Mouse (Mus musculus): ENCODE measurements around the gene Fam162a. TPM values are rescaled to one million over a fixed set of nuclear protein-coding genes. Genes with fewer than 3 reads are reported as not detected.
"Not testable (repeated sequence)": the region's sequence is repeated elsewhere in the genome, so short reads cannot be mapped to it uniquely, and the experiment has no call there.

Gene Fam162a
- total and polyA plus RNA-seq, 2 experiments = 69.3 to 118 TPM

- Histone ChIP-seq H3K4me1 (ENCODE audit: control insufficient read depth, insufficient read depth, low read length) (peaks cover 11% of the 10 kb centered on the region), H3K27ac (replicated peaks; ENCODE audit: insufficient read depth, low read depth, low read length) (no peak overlapping the region), H3K4me3 (ENCODE audit: insufficient read depth, low read depth, low read length) (no peak overlapping the region), H3K9ac (ENCODE audit: low read depth, low read length) (no peak overlapping the region), H3K27me3 (ENCODE audit: control insufficient read depth, insufficient read depth, low read length) (no peaks in the 10 kb centered on the region), H3K79me2 (ENCODE audit: control insufficient read depth, insufficient read depth, low read length) (peaks cover 32% of the 10 kb centered on the region), H3K36me3 (ENCODE audit: control insufficient read depth, insufficient read depth, low read length) (no peaks in the 10 kb centered on the region)
- WGBS = 58% methylated on average over 2 of the region's 2 CpGs
- DNase-seq (ENCODE audit: extremely low read depth, low read depth, low spot score) = no peak
- TF ChIP-seq CTCF (IDR thresholded peaks at IDR 0.05; ENCODE audit: low read depth, low read length) (no peak), POLR2A (IDR thresholded peaks at IDR 0.05; ENCODE audit: extremely low read depth, insufficient read depth, low read length) (no peak)
Observed at GRCm38 (mm10) chr16:36067694-36068093, 3.7 kb downstream of the Fam162a start.

- Histone ChIP-seq H3K27me3 (ENCODE audit: control insufficient read depth, insufficient read depth, low read length) (no peaks in the 10 kb centered on the region), H3K4me1 (ENCODE audit: control insufficient read depth, insufficient read depth, low read length) (peaks cover 7% of the 10 kb centered on the region), H3K36me3 (ENCODE audit: control insufficient read depth, insufficient read depth, low read length) (no peaks in the 10 kb centered on the region), H3K79me2 (ENCODE audit: control insufficient read depth, insufficient read depth, low read length) (peaks cover 30% of the 10 kb centered on the region), H3K4me3 (ENCODE audit: insufficient read depth, low read depth, low read length) (no peak overlapping the region), H3K27ac (replicated peaks; ENCODE audit: insufficient read depth, low read depth, low read length) (no peak overlapping the region), H3K9ac (ENCODE audit: low read depth, low read length) (no peak overlapping the region)
- TF ChIP-seq CTCF (IDR thresholded peaks at IDR 0.05; ENCODE audit: low read depth, low read length) = no peak
- no peak for TF ChIP-seq POLR2A (IDR thresholded peaks at IDR 0.05; ENCODE audit: extremely low read depth, insufficient read depth, low read length)
- DNase-seq (ENCODE audit: extremely low read depth, low read depth, low spot score) = no peak
- 91% methylated on average over 5 of the region's 5 CpGs for WGBS
Observed at GRCm38 (mm10) chr16:36064904-36065303, 6.5 kb downstream of the Fam162a start.

- no peak overlapping the region for H3K27ac ChIP-seq (replicated peaks; ENCODE audit: insufficient read depth, low read depth, low read length)
- H3K27me3 ChIP-seq (ENCODE audit: control insufficient read depth, insufficient read depth, low read length) = no peaks in the 10 kb centered on the region
- H3K4me1 ChIP-seq (ENCODE audit: control insufficient read depth, insufficient read depth, low read length) = peaks cover 2% of the 10 kb centered on the region; the same call in 1 of the 2 replicates
- WGBS = 73% methylated on average over 2 of the region's 2 CpGs
- no peak overlapping the region for H3K9ac ChIP-seq (ENCODE audit: low read depth, low read length)
- H3K79me2 ChIP-seq (ENCODE audit: control insufficient read depth, insufficient read depth, low read length) = peaks cover 19% of the 10 kb centered on the region
- H3K4me3 ChIP-seq (ENCODE audit: insufficient read depth, low read depth, low read length) = no peak overlapping the region
- no peak for DNase-seq (ENCODE audit: extremely low read depth, low read depth, low spot score)
- H3K36me3 ChIP-seq (ENCODE audit: control insufficient read depth, insufficient read depth, low read length) = no peaks in the 10 kb centered on the region
- TF ChIP-seq CTCF (IDR thresholded peaks at IDR 0.05; ENCODE audit: low read depth, low read length) (no peak), POLR2A (IDR thresholded peaks at IDR 0.05; ENCODE audit: extremely low read depth, insufficient read depth, low read length) (no peak)
Observed at GRCm38 (mm10) chr16:36063315-36063714, 8.1 kb downstream of the Fam162a start.

- DNase-seq (ENCODE audit: extremely low read depth, low read depth, low spot score); H3K9ac ChIP-seq (ENCODE audit: low read depth, low read length); H3K4me3 ChIP-seq (ENCODE audit: insufficient read depth, low read depth, low read length); H3K36me3 ChIP-seq (ENCODE audit: control insufficient read depth, insufficient read depth, low read length); H3K27ac ChIP-seq (replicated peaks; ENCODE audit: insufficient read depth, low read depth, low read length); H3K4me1 ChIP-seq (ENCODE audit: control insufficient read depth, insufficient read depth, low read length); H3K27me3 ChIP-seq (ENCODE audit: control insufficient read depth, insufficient read depth, low read length): not testable (repeated sequence)
- 100% methylated on average over 1 of the region's 1 CpGs for WGBS
- H3K79me2 ChIP-seq (ENCODE audit: control insufficient read depth, insufficient read depth, low read length) = peaks cover 15% of the 10 kb centered on the region
Observed at GRCm38 (mm10) chr16:36062534-36062933, 8.9 kb downstream of the Fam162a start.

- no peak for DNase-seq (ENCODE audit: extremely low read depth, low read depth, low spot score)
- no peak overlapping the region for H3K27ac ChIP-seq (replicated peaks; ENCODE audit: insufficient read depth, low read depth, low read length)
- 88% methylated on average over 8 of the region's 8 CpGs for WGBS
Observed at GRCm38 (mm10) chr16:36057933-36058475, 13.4 kb downstream of the Fam162a start.

GRCm38 (mm10) chr16:36056416-36056815 is 15.0 kb downstream of the Fam162a start:
- H3K27ac ChIP-seq (replicated peaks; ENCODE audit: insufficient read depth, low read depth, low read length) = no peak overlapping the region
- peaks cover 6% of the 10 kb centered on the region; the same call in 1 of the 2 replicates for H3K36me3 ChIP-seq (ENCODE audit: control insufficient read depth, insufficient read depth, low read length)
- TF ChIP-seq POLR2A (IDR thresholded peaks at IDR 0.05; ENCODE audit: extremely low read depth, insufficient read depth, low read length) (no peak), CTCF (IDR thresholded peaks at IDR 0.05; ENCODE audit: low read depth, low read length) (no peak)
- no peak overlapping the region for H3K9ac ChIP-seq (ENCODE audit: low read depth, low read length)
- H3K79me2 ChIP-seq (ENCODE audit: control insufficient read depth, insufficient read depth, low read length) = peaks cover 3% of the 10 kb centered on the region; the same call in 1 of the 2 replicates
- H3K4me3 ChIP-seq (ENCODE audit: insufficient read depth, low read depth, low read length) = no peak overlapping the region
- H3K4me1 ChIP-seq (ENCODE audit: control insufficient read depth, insufficient read depth, low read length) = no peaks in the 10 kb centered on the region
- no peaks in the 10 kb centered on the region for H3K27me3 ChIP-seq (ENCODE audit: control insufficient read depth, insufficient read depth, low read length)
- DNase-seq (ENCODE audit: extremely low read depth, low read depth, low spot score) = no peak
- WGBS = 96% methylated on average over 11 of the region's 11 CpGs

More at GRCm38 (mm10) chr16:36057933-36058475, 13.4 kb downstream of the Fam162a start:
- no peak overlapping the region for H3K4me3 ChIP-seq (ENCODE audit: insufficient read depth, low read depth, low read length)
- H3K4me1 ChIP-seq (ENCODE audit: control insufficient read depth, insufficient read depth, low read length) = no peaks in the 10 kb centered on the region
- TF ChIP-seq CTCF (IDR thresholded peaks at IDR 0.05; ENCODE audit: low read depth, low read length) (no peak), POLR2A (IDR thresholded peaks at IDR 0.05; ENCODE audit: extremely low read depth, insufficient read depth, low read length) (no peak)
- no peaks in the 10 kb centered on the region for H3K36me3 ChIP-seq (ENCODE audit: control insufficient read depth, insufficient read depth, low read length)
- H3K79me2 ChIP-seq (ENCODE audit: control insufficient read depth, insufficient read depth, low read length) = peaks cover 3% of the 10 kb centered on the region; the same call in 1 of the 2 replicates
- no peak overlapping the region for H3K9ac ChIP-seq (ENCODE audit: low read depth, low read length)
- H3K27me3 ChIP-seq (ENCODE audit: control insufficient read depth, insufficient read depth, low read length) = no peaks in the 10 kb centered on the region

All from liver, adult 2 months (tissue).